Mouse (Mus musculus): ENCODE results near the gene Ncmap.

GRCm38 (mm10) chr4:135392801-135393200 is 5.2 kb downstream of the Ncmap start:
- TF ChIP-seq POLR2A (IDR thresholded peaks at IDR 0.05; ENCODE audit: low read depth, low read length) (no peak), E2F4 (IDR thresholded peaks at IDR 0.05; ENCODE audit: insufficient replicate concordance, low read depth, low read length) (no peak), MAX (IDR thresholded peaks at IDR 0.05; ENCODE audit: low read length) (no peak), CTCF (conservative IDR thresholded peaks at IDR 0.05 in 1 of 2, IDR thresholded peaks at IDR 0.05 in 1 of 2; ENCODE audit: low read depth in 2 of 2, low read length in 2 of 2) (no peak), KAT2A (IDR thresholded peaks at IDR 0.05; ENCODE audit: insufficient replicate concordance, low read length) (no peak), EP300 (IDR thresholded peaks at IDR 0.05; ENCODE audit: low read length) (no peak), GABPA (IDR thresholded peaks at IDR 0.05; ENCODE audit: insufficient replicate concordance, low read depth, low read length) (no peak), NELFE (IDR thresholded peaks at IDR 0.05; ENCODE audit: low read depth, low read length) (no peak), USF1 (IDR thresholded peaks at IDR 0.05; ENCODE audit: low read depth, low read length) (no peak), IRF4 (IDR thresholded peaks at IDR 0.05; ENCODE audit: low read depth, low read length) (no peak), TCF12 (IDR thresholded peaks at IDR 0.05; ENCODE audit: low read depth, low read length) (no peak), BHLHE40 (IDR thresholded peaks at IDR 0.05; ENCODE audit: low read depth, low read length) (no peak), ZNF384 (IDR thresholded peaks at IDR 0.05; ENCODE audit: low read depth, low read length) (no peak)

Measured in CH12.LX (cell line).